Mouse (Mus musculus) kidney, adult 2 months (tissue): ENCODE measurements at regions not wholly inside any gene's neighbourhood (a gene's known extent, or its start where the extent isn't known, plus 50 kb on each side); places are given as distances from the start of the nearest gene placed in this dataset.

Experiments
- DNase-seq: peaks from one replicate; pipeline ENCODE4 v3.0.0; 2021
- H3K27ac ChIP-seq: fragments of 200-500 bp; 2 replicates; pipeline ENCODE4 v1.5.1; 2012; ENCODE audit warnings: low read depth, low read length, control low read depth, inconsistent platforms; ENCODE audit not compliant: insufficient read depth
- H3K27me3 ChIP-seq: fragments of 200-500 bp; replicated peaks from 2 replicates; pipeline ENCODE4 v1.6.1; 2012; ENCODE audit warnings: mild to moderate bottlenecking, moderate library complexity, low read length, inconsistent platforms; ENCODE audit not compliant: control insufficient read depth, insufficient read depth
- H3K36me3 ChIP-seq: fragments of 200-500 bp; 2 replicates; pipeline ENCODE4 v1.6.1; 2012; ENCODE audit warnings: mild to moderate bottlenecking, moderate library complexity, low read length, inconsistent platforms; ENCODE audit not compliant: control insufficient read depth, insufficient read depth
- H3K4me1 ChIP-seq: fragments of 200-500 bp; 2 replicates; pipeline ENCODE4 v1.6.1; 2011; ENCODE audit warnings: low read length; ENCODE audit not compliant: control insufficient read depth, insufficient read depth
- H3K4me3 ChIP-seq: fragments of 200-500 bp; 2 replicates; pipeline ENCODE4 v1.5.1; 2011; ENCODE audit warnings: mild to moderate bottlenecking, low read depth, low read length, control low read depth; ENCODE audit not compliant: insufficient read depth
- CTCF ChIP-seq: fragments of 200-500 bp; conservative IDR thresholded peaks from 2 replicates; pipeline ENCODE4 v1.5.1; 2011; ENCODE audit warnings: low read depth, mild to moderate bottlenecking, control low read depth, low read length, moderate library complexity, mixed read lengths; ENCODE audit not compliant: insufficient read depth, insufficient read length
- POLR2A ChIP-seq: fragments of 200-500 bp; IDR thresholded peaks from one replicate; pipeline ENCODE4 v1.6.1; 2011; ENCODE audit warnings: low read depth, low read length, control low read depth
- WGBS: fragments of 180-500 bp; shearing (Covaris S2); methylation state at CpG from one replicate; pipeline ENCODE4 v1.1.7; 2018; 5-methylcytosine and 5-hydroxymethylcytosine counted together

DNA sequence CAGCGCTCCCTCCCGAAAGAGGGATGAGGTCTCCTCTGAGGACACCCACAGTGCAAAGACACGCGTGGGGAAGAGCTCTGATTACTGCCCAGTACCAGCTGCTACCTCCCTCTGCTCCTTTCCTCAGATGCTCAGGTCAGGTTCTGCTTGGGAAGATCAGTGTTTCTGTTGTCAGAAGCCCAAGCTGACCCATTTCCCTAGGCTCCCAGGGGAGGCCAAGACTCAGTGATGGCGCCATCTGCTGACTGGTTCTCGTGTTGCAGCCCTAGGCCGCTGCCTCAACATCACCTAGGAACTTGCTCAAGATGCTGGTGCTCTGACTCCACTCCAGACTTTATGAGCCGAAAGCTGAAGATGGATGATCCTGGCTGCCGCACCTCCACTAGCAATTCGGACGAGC lies 52.4 kb upstream of the Gramd1b start:
- no peak overlapping the region for H3K27ac ChIP-seq
- 51% methylated on average over 11 of the region's 11 CpGs for WGBS
- peak; percentile 79 for TF ChIP-seq CTCF
- TF ChIP-seq POLR2A: no peak
- no peaks in the 10 kb centered on the region for H3K4me1 ChIP-seq
- H3K36me3 ChIP-seq: no peaks in the 10 kb centered on the region
- H3K4me3 ChIP-seq: no peak overlapping the region
- DNase-seq: peak; percentile 68
- H3K27me3 ChIP-seq: no peaks in the 10 kb centered on the region

DNA sequence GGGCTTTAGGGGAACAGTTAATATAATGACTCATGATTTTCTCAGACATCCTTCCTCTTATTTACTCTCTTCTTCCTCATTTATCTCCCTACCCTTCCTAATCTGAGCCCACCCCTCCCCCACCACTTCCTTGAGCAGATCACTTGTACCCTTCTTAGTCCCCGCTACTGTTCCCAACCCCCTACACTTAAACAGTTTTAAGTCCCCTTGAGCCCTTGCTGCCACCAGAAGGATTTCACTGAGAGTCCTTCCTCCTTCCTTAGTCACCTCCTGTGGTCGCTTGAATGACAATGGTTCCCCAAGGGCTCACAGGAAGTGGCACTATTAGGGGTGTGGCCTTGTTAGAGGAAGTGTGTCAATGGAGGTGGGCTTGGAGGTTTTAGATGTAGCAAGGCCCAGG lies 50.7 kb upstream of the Gramd1b start:
- peak; percentile 18 for DNase-seq
- no peak overlapping the region for H3K27ac ChIP-seq
- WGBS: 72% methylated on average over 2 of the region's 2 CpGs
- no peaks in the 10 kb centered on the region for H3K27me3 ChIP-seq
- TF ChIP-seq POLR2A (no peak), CTCF (no peak)
- H3K36me3 ChIP-seq: no peaks in the 10 kb centered on the region
- H3K4me1 ChIP-seq: no peaks in the 10 kb centered on the region
- no peak overlapping the region for H3K4me3 ChIP-seq
